Mouse (Mus musculus): Measurements from ENCODE around the gene Krt33b.
A peak's percentile ranks its signal among the peaks of the same experiment; 100 is the strongest.

Gene Krt33b

GRCm38 (mm10) chr11:99993620-99994383 is 35.9 kb downstream of the Krt33b start, which contains the start of gene Krtap17-1:
TSS of gene Krtap17-1 (minus strand) at chr11:99993994.
- DNase-seq (ENCODE audit: low spot score in 2 of 2): no peak

- DNase-seq (ENCODE audit: low spot score in 2 of 2): peak in 1 of 2 experiments; percentile 12
These were observed 39.1 kb downstream of the Krt33b start for GRCm38 (mm10) chr11:99990571-99990970.

- no peak for DNase-seq (ENCODE audit: low spot score in 2 of 2)
These were observed 39.7 kb downstream of the Krt33b start for GRCm38 (mm10) chr11:99989881-99990405.

- DNase-seq (ENCODE audit: low spot score in 2 of 2): no peak
These were observed 41.1 kb downstream of the Krt33b start for GRCm38 (mm10) chr11:99988530-99988929.

- DNase-seq (ENCODE audit: low spot score in 2 of 2): no peak
These were observed 43.5 kb downstream of the Krt33b start, which contains the start of gene Krtap16-1 for GRCm38 (mm10) chr11:99986180-99986647. TSS of gene Krtap16-1 (minus strand) at chr11:99986597.

GRCm38 (mm10) chr11:99985291-99986092 is 44.2 kb downstream of the Krt33b start:
- DNase-seq (ENCODE audit: low spot score in 2 of 2): no peak

- DNase-seq (ENCODE audit: low spot score in 2 of 2): no peak
These were observed 46.2 kb downstream of the Krt33b start for GRCm38 (mm10) chr11:99983442-99983841.

GRCm38 (mm10) chr11:99982731-99983130 is 46.9 kb downstream of the Krt33b start:
- no peak for DNase-seq (ENCODE audit: low spot score in 2 of 2)

- no peak for DNase-seq (ENCODE audit: low spot score in 2 of 2)
These were observed 50.7 kb downstream of the Krt33b start, which contains the start of gene Krtap29-1 for GRCm38 (mm10) chr11:99978953-99979352. TSS of gene Krtap29-1 (minus strand) at chr11:99979053.
